Mouse (Mus musculus): ENCODE data around the gene Lsm14a. TPM values are rescaled to one million over a fixed set of nuclear protein-coding genes. Genes with fewer than 3 reads are reported as not detected.

The Lsm14a gene
- polyA plus RNA-seq, 1 experiment from 2014 or later: 57.0 TPM

- H3K27ac ChIP-seq (replicated peaks): no peak overlapping the region
Observed at GRCm38 (mm10) chr7:34305454-34305853, 87.7 kb downstream of the Lsm14a start.

GRCm38 (mm10) chr7:34302651-34303050, 90.5 kb downstream of the Lsm14a start:
- Histone ChIP-seq H3K27ac (replicated peaks) (0 out of 2 replicates have a peak overlapping the region, but pooled peaks have one; percentile 4), H3K4me3 (no peak overlapping the region)
- WGBS: 100% methylated on average over 1 of the region's 1 CpGs

More at GRCm38 (mm10) chr7:34305454-34305853, 87.7 kb downstream of the Lsm14a start:
- no peak overlapping the region for H3K4me3 ChIP-seq
- WGBS: 58% methylated on average over 4 of the region's 4 CpGs
- H3K9me3 ChIP-seq: no peaks in the 10 kb centered on the region
- H3K4me1 ChIP-seq (replicated peaks): peaks cover 10% of the 10 kb centered on the region; the same call in 1 of the 2 replicates
- ATAC-seq (ENCODE audit: low FRiP score, low read depth): no peak
- no peak overlapping the region for H3K4me2 ChIP-seq
- no peaks in the 10 kb centered on the region for H3K36me3 ChIP-seq
- no peaks in the 10 kb centered on the region for H3K27me3 ChIP-seq
- no peak overlapping the region for H3K9ac ChIP-seq

GRCm38 (mm10) chr7:34301952-34302351, 91.2 kb downstream of the Lsm14a start:
- Histone ChIP-seq H3K4me2 (no peak overlapping the region), H3K4me3 (no peak overlapping the region), H3K4me1 (replicated peaks) (peaks cover 10% of the 10 kb centered on the region; the same call in 1 of the 2 replicates), H3K27me3 (no peaks in the 10 kb centered on the region), H3K9me3 (no peaks in the 10 kb centered on the region), H3K27ac (replicated peaks) (no peak overlapping the region), H3K36me3 (no peaks in the 10 kb centered on the region), H3K9ac (no peak overlapping the region)
- 91% methylated on average over 3 of the region's 3 CpGs for WGBS
- no peak for ATAC-seq (ENCODE audit: low FRiP score, low read depth)

More at GRCm38 (mm10) chr7:34302651-34303050, 90.5 kb downstream of the Lsm14a start:
- no peaks in the 10 kb centered on the region for H3K36me3 ChIP-seq
- H3K4me2 ChIP-seq: no peak overlapping the region
- no peaks in the 10 kb centered on the region for H3K9me3 ChIP-seq
- peaks cover 10% of the 10 kb centered on the region; the same call in 1 of the 2 replicates for H3K4me1 ChIP-seq (replicated peaks)
- ATAC-seq (ENCODE audit: low FRiP score, low read depth): no peak
- no peak overlapping the region for H3K9ac ChIP-seq
- no peaks in the 10 kb centered on the region for H3K27me3 ChIP-seq

GRCm38 (mm10) chr7:34298818-34299217, 94.3 kb downstream of the Lsm14a start:
- H3K4me2 ChIP-seq: no peak overlapping the region
- no peak overlapping the region for H3K9ac ChIP-seq
- no peaks in the 10 kb centered on the region for H3K36me3 ChIP-seq
- H3K4me3 ChIP-seq: no peak overlapping the region
- no peaks in the 10 kb centered on the region for H3K27me3 ChIP-seq
- no peak overlapping the region for H3K27ac ChIP-seq (replicated peaks)
- no peak for ATAC-seq (ENCODE audit: low FRiP score, low read depth)
- H3K9me3 ChIP-seq: no peaks in the 10 kb centered on the region
- WGBS: 89% methylated on average over 2 of the region's 2 CpGs
- H3K4me1 ChIP-seq (replicated peaks): no peaks in the 10 kb centered on the region

- 98% methylated on average over 3 of the region's 3 CpGs for WGBS
- Histone ChIP-seq H3K27me3 (no peaks in the 10 kb centered on the region), H3K4me2 (no peak overlapping the region), H3K4me1 (replicated peaks) (no peaks in the 10 kb centered on the region), H3K27ac (replicated peaks) (no peak overlapping the region), H3K4me3 (no peak overlapping the region), H3K9me3 (no peaks in the 10 kb centered on the region), H3K36me3 (no peaks in the 10 kb centered on the region), H3K9ac (no peak overlapping the region)
- no peak for ATAC-seq (ENCODE audit: low FRiP score, low read depth)
Observed at GRCm38 (mm10) chr7:34296124-34296523, 97.0 kb downstream of the Lsm14a start.

Other genes with a start within 250 kb of the Lsm14a start
- gene Uba2, start 223.7 kb downstream of the Lsm14a start, polyA plus RNA-seq (2015; fragmentation: Nextera tagmentation; extraction: Ambion mirVana): 156 and 162 TPM in 2 replicates
- 71.8 and 82.6 TPM in 2 replicates for gene Pdcd2l, start 196.7 kb downstream of the Lsm14a start, polyA plus RNA-seq (2015; fragmentation: Nextera tagmentation; extraction: Ambion mirVana)
- gene Gpi1, start 163.0 kb downstream of the Lsm14a start, polyA plus RNA-seq (2015; fragmentation: Nextera tagmentation; extraction: Ambion mirVana): 300 and 313 TPM in 2 replicates
- not detected in 2 replicates for gene Gm6096, start 142.3 kb downstream of the Lsm14a start, polyA plus RNA-seq (2015; fragmentation: Nextera tagmentation; extraction: Ambion mirVana)
- gene 4931406P16Rik, start 79.8 kb downstream of the Lsm14a start, polyA plus RNA-seq (2015; fragmentation: Nextera tagmentation; extraction: Ambion mirVana): 32.2 and 33.3 TPM in 2 replicates

Data from hindbrain, embryonic 15.5 days (tissue).